Mouse (Mus musculus) embryonic facial prominence, embryonic 14.5 days (tissue): ENCODE measurements around the gene Vasn. TPM values are rescaled to one million over a fixed set of nuclear protein-coding genes. Genes with fewer than 3 reads are reported as not detected.

Experiments used
- ATAC-seq: fragments of 200-750 bp; cut with Nextera tagmentation; 2 replicates; pipeline ENCODE4 v1.8.0; 2017; ENCODE audit warnings: low read depth, moderate number of reproducible peaks, moderate TSS enrichment
- DNase-seq: peaks from one replicate; pipeline ENCODE4 v3.0.0-alpha.2; 2015; ENCODE audit warnings: low spot score
- H3K27ac ChIP-seq: fragments of 300-500 bp; sonication (generic); replicated peaks from 2 replicates; pipeline ENCODE4 v1.5.1; 2014; ENCODE audit warnings: low read depth, mild to moderate bottlenecking, low read length, moderate library complexity
- H3K27me3 ChIP-seq: fragments of 300-500 bp; sonication (generic); replicated peaks from 2 replicates; pipeline ENCODE4 v1.6.1; 2014; ENCODE audit warnings: low read length; ENCODE audit not compliant: control insufficient read depth, insufficient read depth
- H3K36me3 ChIP-seq: fragments of 300-500 bp; sonication (generic); 2 replicates; pipeline ENCODE4 v1.6.1; 2014; ENCODE audit warnings: low read length, mixed read lengths; ENCODE audit not compliant: control insufficient read depth, insufficient read depth
- H3K4me1 ChIP-seq: fragments of 300-500 bp; sonication (generic); 2 replicates; pipeline ENCODE4 v1.6.1; 2014; ENCODE audit warnings: antibody characterized with exemption, low read length; ENCODE audit not compliant: control insufficient read depth, insufficient read depth
- H3K4me2 ChIP-seq: fragments of 300-500 bp; sonication (generic); 2 replicates; pipeline ENCODE4 v1.6.1; 2014; ENCODE audit warnings: low read depth, mild to moderate bottlenecking, low read length, moderate library complexity, mixed read lengths
- H3K4me3 ChIP-seq: fragments of 300-500 bp; sonication (generic); 2 replicates; pipeline ENCODE4 v1.5.1; 2014; ENCODE audit warnings: low read depth, mild to moderate bottlenecking, low read length
- H3K9ac ChIP-seq: fragments of 300-500 bp; sonication (generic); 2 replicates; pipeline ENCODE4 v1.6.1; 2014; ENCODE audit warnings: low read depth, mild to moderate bottlenecking, low read length, moderate library complexity, mixed read lengths
- H3K9me3 ChIP-seq: fragments of 300-500 bp; sonication (generic); 2 replicates; pipeline ENCODE4 v1.6.1; 2016; ENCODE audit warnings: low read length; ENCODE audit not compliant: control insufficient read depth
- WGBS: fragments of 180-500 bp; shearing (Covaris S2); extraction: QIAGEN DNeasy Blood & Tissue Kit; methylation state at CpG from one replicate; pipeline ENCODE4 v1.1.7; 2014; 5-methylcytosine and 5-hydroxymethylcytosine counted together
- polyA plus RNA-seq: library from polyadenylated mRNA; unstranded; fragments of >200 nt; fragmentation: Nextera tagmentation; extraction: Ambion mirVana; gene quantifications from 2 replicates; pipeline ENCODE4 v1.2.1, GENCODE M21; 2014

The Vasn gene
- polyA plus RNA-seq: 31.3 and 32.4 TPM in 2 replicates

DNA sequence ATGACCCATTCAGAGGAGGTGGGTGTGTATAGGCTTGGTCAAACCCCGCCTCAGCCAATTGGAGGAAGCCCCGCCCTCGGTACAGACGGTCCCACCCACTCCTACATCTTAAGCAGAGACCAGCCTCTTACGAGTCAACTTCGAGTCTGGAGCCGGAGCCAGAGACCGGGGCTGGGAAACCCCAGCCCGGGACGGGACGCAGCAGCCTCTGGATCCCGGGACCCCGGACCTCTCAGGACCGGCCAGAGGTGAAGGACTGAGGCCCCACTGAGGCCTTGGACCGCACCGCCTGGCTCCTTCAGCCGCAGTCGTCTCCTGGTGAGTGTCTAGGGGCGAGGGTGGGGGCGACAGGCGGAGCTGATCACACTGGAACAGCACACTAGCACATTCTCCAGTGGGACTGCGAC, at the start of gene Vasn, which contains the start of gene Dnaja3:
Gene Vasn, plus strand, starts transcription at position 111 of the 407 bp plus-strand sequence.
Gene Dnaja3, plus strand, starts transcription at position 159 of the 407 bp plus-strand sequence.
- Histone ChIP-seq H3K27me3 (no peaks in the 10 kb centered on the region), H3K9ac (peak within 1 kb of the TSS; percentile 75), H3K36me3 (peaks cover 13% of the 10 kb centered on the region), H3K27ac (peak within 1 kb of the TSS; percentile 77), H3K9me3 (no peaks in the 10 kb centered on the region), H3K4me1 (peaks cover 38% of the 10 kb centered on the region), H3K4me3 (peak within 1 kb of the TSS; percentile 64), H3K4me2 (peak within 1 kb of the TSS; percentile 66)
- 0% methylated on average over 9 of the region's 22 CpGs for WGBS
- DNase-seq (peak; percentile 95), ATAC-seq (peak; percentile 95)

DNA sequence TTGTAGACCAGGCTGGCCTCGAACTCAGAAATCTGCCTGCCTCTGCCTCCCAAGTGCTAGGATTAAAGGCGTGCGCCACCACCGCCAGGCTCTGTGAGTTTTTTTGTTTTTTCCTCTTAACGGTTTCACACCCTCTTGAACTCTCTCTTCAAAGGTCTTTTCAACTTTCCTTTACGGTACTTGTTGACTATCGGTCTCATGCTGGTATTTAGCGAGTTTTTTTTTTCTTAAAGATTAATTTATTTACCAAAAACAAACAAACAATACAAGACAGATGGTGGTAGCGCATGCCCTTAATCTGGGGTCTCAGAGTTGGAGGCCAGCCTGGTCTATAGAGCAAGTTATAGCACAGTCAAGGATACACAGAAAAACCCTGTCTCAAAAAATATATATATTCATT, 49.5 kb upstream of the Vasn start:
- no peak overlapping the region for H3K9ac ChIP-seq
- H3K4me1 ChIP-seq: peaks cover 21% of the 10 kb centered on the region
- ATAC-seq: no peak
- no peaks in the 10 kb centered on the region for H3K9me3 ChIP-seq
- peaks cover 14% of the 10 kb centered on the region for H3K36me3 ChIP-seq
- H3K27ac ChIP-seq: no peak overlapping the region
- H3K4me3 ChIP-seq: no peak overlapping the region
- WGBS: 96% methylated on average over 9 of the region's 9 CpGs
- DNase-seq: no peak
- H3K27me3 ChIP-seq: no peaks in the 10 kb centered on the region
- H3K4me2 ChIP-seq: no peak overlapping the region

DNA sequence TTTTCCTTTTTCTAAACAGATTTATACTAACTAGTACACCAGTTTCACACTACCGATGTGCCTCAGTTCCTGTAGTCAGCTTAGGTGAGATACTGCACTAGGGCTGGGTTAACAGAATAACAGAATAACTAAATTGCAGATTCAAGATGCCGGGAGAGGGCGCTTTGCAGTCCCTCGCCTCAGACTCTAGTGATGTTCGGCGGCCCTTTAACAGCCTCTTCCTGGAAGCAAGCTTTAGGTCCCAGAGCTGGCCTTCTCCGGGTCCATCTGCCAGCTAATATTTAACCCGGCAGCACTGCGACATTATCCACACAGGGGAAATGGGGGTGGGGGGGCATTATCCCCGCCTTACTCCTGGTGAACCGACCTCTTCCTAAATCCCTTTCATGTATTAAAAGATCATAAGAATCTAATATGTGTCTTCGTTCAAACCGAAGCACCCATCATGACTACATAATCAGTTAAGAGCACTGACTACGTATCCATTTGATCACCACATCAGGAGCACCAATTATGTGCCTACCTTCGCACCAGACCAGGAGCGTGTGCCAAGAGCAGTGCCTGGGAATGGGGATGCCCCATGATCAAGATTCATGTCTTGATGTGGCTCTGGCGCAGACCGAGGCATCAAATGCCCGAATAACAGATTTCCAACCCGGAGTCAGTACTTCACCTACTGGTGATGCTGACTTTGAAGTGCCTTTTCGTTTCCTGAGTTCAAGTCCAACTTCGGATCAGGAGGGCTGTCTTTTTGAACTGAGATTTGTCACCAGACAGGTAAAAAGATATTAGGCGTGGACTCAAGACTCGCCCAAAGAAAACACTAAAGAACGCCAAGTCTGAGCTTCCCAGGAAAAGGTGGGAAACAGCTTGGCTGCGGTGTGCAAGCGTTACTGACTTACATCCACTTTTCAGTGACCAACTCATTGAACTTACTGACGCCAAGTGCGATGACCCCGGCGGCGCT, 46.5 kb upstream of the Vasn start:
- Histone ChIP-seq H3K27me3 (no peaks in the 10 kb centered on the region), H3K4me3 (peak overlapping the region; percentile 73), H3K9ac (peak overlapping the region; percentile 90), H3K4me1 (peaks cover 38% of the 10 kb centered on the region), H3K36me3 (peaks cover 14% of the 10 kb centered on the region), H3K4me2 (peak overlapping the region; percentile 96), H3K27ac (peak overlapping the region; percentile 95), H3K9me3 (no peaks in the 10 kb centered on the region)
- ATAC-seq (no peak), DNase-seq (peak; percentile 82)
- 14% methylated on average over 32 of the region's 32 CpGs for WGBS

DNA sequence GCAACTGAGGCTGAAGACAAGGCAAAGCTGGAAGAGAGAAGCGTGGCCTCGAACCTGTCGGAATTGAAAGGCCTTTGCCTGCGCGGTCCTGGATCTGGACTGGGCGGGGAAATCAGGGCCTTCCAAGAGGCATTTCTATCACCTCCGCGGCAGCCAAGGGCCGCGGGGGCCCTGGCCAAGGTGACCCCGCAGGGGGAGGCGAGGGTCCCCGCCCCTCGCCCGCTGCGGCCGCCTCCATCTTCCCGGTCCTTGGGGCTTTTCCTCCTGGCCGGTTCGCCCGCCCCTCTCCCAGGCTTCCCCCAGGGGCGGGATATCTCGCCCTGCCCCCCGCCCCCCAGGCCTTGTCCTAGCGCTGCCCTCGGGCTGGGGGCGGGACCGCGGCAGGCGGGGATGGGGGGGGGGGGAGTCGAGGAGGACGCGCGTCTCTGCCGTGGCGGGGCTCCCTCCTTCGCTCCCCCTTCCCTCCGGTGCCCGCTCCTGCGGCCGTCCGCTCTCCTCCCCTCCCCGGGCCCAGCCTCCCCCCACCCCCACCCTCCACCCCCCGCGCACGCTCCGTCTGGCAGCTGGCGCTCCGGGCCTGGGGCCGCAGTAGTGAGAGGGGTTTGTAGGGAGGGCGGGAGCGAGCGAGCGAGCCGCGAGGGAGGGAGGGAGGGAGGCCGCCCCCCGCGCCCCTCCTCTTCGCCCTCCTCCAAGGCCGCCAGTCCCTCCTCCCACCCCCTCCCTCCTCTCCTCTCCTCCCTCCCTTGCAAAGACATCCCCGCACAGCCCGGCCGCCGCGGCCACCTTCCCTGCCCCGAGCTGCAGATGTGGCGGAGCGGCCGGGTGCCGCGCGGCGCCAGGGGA, 45.5 kb upstream of the Vasn start, which contains the start of gene Glis2:
Gene Glis2, plus strand, starts transcription at position 743 of the 843 bp plus-strand sequence.
- Histone ChIP-seq H3K9me3 (no peaks in the 10 kb centered on the region), H3K27me3 (no peaks in the 10 kb centered on the region), H3K9ac (peak within 1 kb of the TSS; percentile 90), H3K4me3 (peak within 1 kb of the TSS; percentile 73), H3K4me2 (peak within 1 kb of the TSS; percentile 96), H3K27ac (peak within 1 kb of the TSS; percentile 95), H3K36me3 (peaks cover 14% of the 10 kb centered on the region), H3K4me1 (peaks cover 48% of the 10 kb centered on the region)
- DNase-seq: peak; percentile 96
- WGBS: 0% methylated on average over 14 of the region's 74 CpGs
- peak; percentile 89 for ATAC-seq

DNA sequence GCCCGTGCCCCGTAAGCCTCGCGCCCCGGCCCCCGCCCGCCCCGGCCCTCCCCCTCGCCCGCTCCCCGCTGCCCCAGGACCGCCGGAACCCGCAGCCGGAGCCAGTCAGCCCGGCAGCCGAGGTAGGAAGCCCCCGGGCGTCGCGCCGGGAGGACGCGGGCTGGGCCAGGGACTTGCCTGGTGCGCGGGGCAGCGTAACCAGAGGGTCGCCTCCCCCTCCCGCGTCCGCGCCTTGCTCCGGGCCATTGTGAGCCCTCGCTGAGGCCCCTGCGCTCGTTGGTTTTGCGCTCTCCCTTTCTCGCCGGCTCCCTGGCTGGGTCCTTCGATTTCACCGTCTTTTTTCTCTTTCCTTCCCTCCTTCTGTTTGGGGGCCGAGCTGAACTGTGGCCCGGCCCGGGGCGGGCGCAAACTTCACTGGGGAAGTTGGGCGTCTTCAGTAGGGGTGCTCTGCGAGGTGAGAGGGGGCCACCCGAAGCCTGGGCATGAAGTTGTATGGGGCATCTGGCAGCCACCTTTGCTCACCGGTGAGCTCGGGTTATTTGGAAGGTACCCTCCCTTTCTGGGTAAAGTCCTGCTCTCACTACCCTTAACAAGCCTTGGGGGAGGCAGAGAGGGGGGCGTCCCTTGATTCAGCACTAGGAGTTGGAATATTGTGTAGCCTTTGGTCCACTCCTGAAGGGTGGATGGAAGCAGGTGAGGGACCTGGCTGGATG, 44.8 kb upstream of the Vasn start:
- H3K27ac ChIP-seq: peak overlapping the region; percentile 95
- DNase-seq (peak; percentile 55), ATAC-seq (peak; percentile 28)
- H3K4me1 ChIP-seq: peaks cover 54% of the 10 kb centered on the region
- under 1% methylated on average over 19 of the region's 52 CpGs for WGBS
- peak overlapping the region; percentile 96 for H3K4me2 ChIP-seq
- peak overlapping the region; percentile 73 for H3K4me3 ChIP-seq
- peak overlapping the region; percentile 90 for H3K9ac ChIP-seq
- H3K36me3 ChIP-seq: peaks cover 14% of the 10 kb centered on the region
- H3K9me3 ChIP-seq: no peaks in the 10 kb centered on the region
- no peaks in the 10 kb centered on the region for H3K27me3 ChIP-seq

DNA sequence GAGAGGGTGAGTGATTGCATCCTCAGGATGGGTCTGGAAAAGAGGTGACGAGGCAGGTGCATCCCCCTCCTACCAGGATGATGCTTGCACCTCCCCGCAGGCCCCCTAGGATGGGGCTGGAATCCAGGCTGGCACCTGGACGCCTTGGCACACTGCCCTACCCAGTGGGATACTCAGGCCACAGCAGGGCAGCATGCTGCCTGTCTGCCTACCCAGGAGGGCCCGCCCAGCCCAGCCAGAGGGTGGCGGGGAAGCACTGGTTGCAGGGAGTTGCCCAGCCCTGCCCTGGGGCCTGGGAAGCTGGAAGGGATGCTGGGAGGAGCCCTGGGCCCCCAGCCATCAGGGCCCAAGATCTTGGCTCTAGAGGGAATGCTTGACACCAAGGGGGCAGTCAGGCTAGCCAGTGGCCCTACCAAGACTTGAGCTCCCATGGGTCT, 44.2 kb upstream of the Vasn start:
- Histone ChIP-seq H3K4me3 (peak overlapping the region; percentile 73), H3K9me3 (no peaks in the 10 kb centered on the region), H3K9ac (peak overlapping the region; percentile 90), H3K4me1 (peaks cover 54% of the 10 kb centered on the region), H3K27ac (peak overlapping the region; percentile 95), H3K27me3 (no peaks in the 10 kb centered on the region), H3K4me2 (peak overlapping the region; percentile 96), H3K36me3 (peaks cover 11% of the 10 kb centered on the region)
- ATAC-seq (peak; percentile 12; the same call in 1 of the 2 replicates), DNase-seq (no peak)
- 22% methylated on average over 1 of the region's 5 CpGs for WGBS

DNA sequence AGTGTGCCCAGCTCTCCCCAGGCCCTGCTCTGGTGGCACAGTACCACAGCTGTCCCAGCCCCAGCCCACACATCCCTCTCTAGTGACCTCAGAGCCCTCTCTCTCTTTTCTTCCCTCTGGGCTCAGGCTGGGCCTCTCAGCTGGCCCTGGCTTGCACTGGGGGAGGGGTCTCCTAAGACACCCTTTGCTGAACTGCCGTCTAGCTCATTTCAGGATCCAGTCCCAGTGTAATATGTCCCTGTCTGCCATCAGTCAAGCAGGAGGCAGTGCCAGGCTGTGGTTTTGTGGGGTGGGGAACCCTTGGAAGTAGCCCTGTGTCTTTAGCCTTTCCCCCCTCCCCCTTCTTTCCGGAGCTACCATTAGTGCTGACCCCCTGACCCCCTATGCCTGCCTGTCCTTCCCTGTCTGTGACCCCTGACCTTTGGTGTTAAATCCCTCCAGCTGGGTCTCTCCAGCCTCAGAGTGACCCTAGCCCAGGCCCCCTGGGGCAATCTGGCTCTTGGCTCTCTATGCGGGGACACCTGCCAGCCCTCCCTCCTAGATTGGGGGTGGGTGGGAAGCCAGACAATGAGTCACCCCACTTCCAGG, 43.5 kb upstream of the Vasn start:
- WGBS: 15% methylated on average over 3 of the region's 3 CpGs
- H3K9me3 ChIP-seq: no peaks in the 10 kb centered on the region
- H3K4me1 ChIP-seq: peaks cover 57% of the 10 kb centered on the region
- peaks cover 6% of the 10 kb centered on the region; the same call in 1 of the 2 replicates for H3K36me3 ChIP-seq
- peak overlapping the region; percentile 90 for H3K9ac ChIP-seq
- peak overlapping the region; percentile 96 for H3K4me2 ChIP-seq
- no peaks in the 10 kb centered on the region for H3K27me3 ChIP-seq
- peak overlapping the region; percentile 73 for H3K4me3 ChIP-seq
- peak overlapping the region; percentile 95 for H3K27ac ChIP-seq
- ATAC-seq (no peak), DNase-seq (peak; percentile 59)
